Mouse (Mus musculus) liver, postnatal 0 days (tissue): Measurements from ENCODE around the gene Furin.

Experiments used
- CTCF ChIP-seq: sonication (generic); IDR thresholded peaks from 2 replicates; pipeline ENCODE4 v1.5.1; 2016; ENCODE audit warnings: antibody characterized with exemption, low read depth
- EP300 ChIP-seq: IDR thresholded peaks from 2 replicates; pipeline ENCODE4 v1.6.1; 2016; ENCODE audit warnings: antibody characterized with exemption, low read depth, mild to moderate bottlenecking

DNA sequence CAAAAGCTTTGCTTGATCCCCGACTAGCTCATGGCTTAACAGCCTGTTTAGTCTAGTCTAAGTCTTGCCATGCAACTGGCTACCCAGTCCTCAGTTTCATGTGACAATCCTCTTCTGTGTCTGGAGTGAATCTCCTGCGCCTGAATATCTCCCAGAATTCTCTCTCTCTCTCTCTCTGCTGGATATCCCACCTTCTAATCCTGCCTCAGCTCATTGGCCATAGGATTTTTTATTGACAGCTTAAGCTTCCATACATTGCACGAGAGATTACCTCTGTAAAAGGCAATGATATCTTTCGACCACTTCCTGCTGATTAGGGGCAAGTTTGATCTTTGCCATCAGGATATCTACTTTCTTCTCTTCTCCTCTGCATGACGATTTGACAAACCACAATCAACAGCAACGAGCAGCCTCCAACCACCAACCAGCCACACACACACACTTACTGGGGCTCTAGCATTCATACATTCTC, 44.4 kb upstream of the Furin start:
- TF ChIP-seq EP300 (no peak; the same call in 1 of the 2 replicates), CTCF (no peak)
